Mouse (Mus musculus) thymus, postnatal 14 days (tissue): Measurements from ENCODE around the gene Id1.
A peak's percentile ranks its signal among the peaks of the same experiment; 100 is the strongest.

Experiments used
- DNase-seq: peaks from one replicate; pipeline ENCODE4 v3.0.0; 2021

The Id1 gene

GRCm38 (mm10) chr2:152756474-152757393, 20.7 kb downstream of the Id1 start:
- DNase-seq, result no peak

- no peak for DNase-seq
Observed at GRCm38 (mm10) chr2:152757478-152757877, 21.4 kb downstream of the Id1 start.

GRCm38 (mm10) chr2:152758351-152758750, 22.3 kb downstream of the Id1 start:
- DNase-seq, result no peak

GRCm38 (mm10) chr2:152763310-152763709, 27.3 kb downstream of the Id1 start:
- no peak for DNase-seq

GRCm38 (mm10) chr2:152764172-152765044, 28.4 kb downstream of the Id1 start:
- no peak for DNase-seq

GRCm38 (mm10) chr2:152765045-152765674, 29.1 kb downstream of the Id1 start:
- DNase-seq, result no peak

GRCm38 (mm10) chr2:152766387-152767123, 30.5 kb downstream of the Id1 start:
- DNase-seq, result peak; percentile 95

- peak; percentile 85 for DNase-seq
Observed at GRCm38 (mm10) chr2:152767618-152768271, 31.7 kb downstream of the Id1 start.

- no peak for DNase-seq
Observed at GRCm38 (mm10) chr2:152769677-152770076, 33.6 kb downstream of the Id1 start.

- no peak for DNase-seq
Observed at GRCm38 (mm10) chr2:152771571-152771970, 35.5 kb downstream of the Id1 start.

- no peak for DNase-seq
Observed at GRCm38 (mm10) chr2:152772231-152772630, 36.2 kb downstream of the Id1 start.

GRCm38 (mm10) chr2:152775357-152775756, 39.3 kb downstream of the Id1 start:
- DNase-seq, result peak; percentile 75

- DNase-seq, result no peak
Observed at GRCm38 (mm10) chr2:152776019-152776418, 40.0 kb downstream of the Id1 start.

GRCm38 (mm10) chr2:152776435-152776834, 40.4 kb downstream of the Id1 start:
- no peak for DNase-seq

- DNase-seq, result no peak
Observed at GRCm38 (mm10) chr2:152777081-152777480, 41.0 kb downstream of the Id1 start.

GRCm38 (mm10) chr2:152780466-152780865, 44.4 kb downstream of the Id1 start:
- DNase-seq, result no peak

- no peak for DNase-seq
Observed at GRCm38 (mm10) chr2:152781031-152781711, 45.1 kb downstream of the Id1 start.

GRCm38 (mm10) chr2:152782656-152783055, 46.6 kb downstream of the Id1 start:
- DNase-seq, result no peak

GRCm38 (mm10) chr2:152783241-152783640, 47.2 kb downstream of the Id1 start:
- DNase-seq, result no peak

- no peak for DNase-seq
Observed at GRCm38 (mm10) chr2:152784640-152785039, 48.6 kb downstream of the Id1 start.
